Mouse (Mus musculus): ENCODE data around the gene Col23a1. TPM values are rescaled to one million over a fixed set of nuclear protein-coding genes. Genes with fewer than 3 reads are reported as not detected.
"Not testable (repeated sequence)": the region's sequence is repeated elsewhere in the genome, so short reads cannot be mapped to it uniquely, and the experiment has no call there.

Gene Col23a1
- polyA plus RNA-seq, 1 experiment from 2014 or later, result 9.1 TPM

GRCm38 (mm10) chr11:51351151-51351550 lies 61.4 kb downstream of the Col23a1 start:
- no peak overlapping the region for H3K9ac ChIP-seq (replicated peaks)
- no peak overlapping the region for H3K4me2 ChIP-seq
- no peak for ATAC-seq (ENCODE audit: low FRiP score)
- 77% methylated on average over 9 of the region's 9 CpGs for WGBS
- H3K4me3 ChIP-seq (replicated peaks), result no peak overlapping the region
- H3K27me3 ChIP-seq (replicated peaks), result no peaks in the 10 kb centered on the region
- no peak overlapping the region for H3K27ac ChIP-seq (replicated peaks)
- H3K4me1 ChIP-seq, result no peaks in the 10 kb centered on the region
- H3K36me3 ChIP-seq, result no peaks in the 10 kb centered on the region
- H3K9me3 ChIP-seq (replicated peaks), result no peaks in the 10 kb centered on the region

- WGBS, result 66% methylated on average over 5 of the region's 5 CpGs
- Histone ChIP-seq H3K9ac (replicated peaks) (no peak overlapping the region), H3K9me3 (replicated peaks) (no peaks in the 10 kb centered on the region), H3K36me3 (no peaks in the 10 kb centered on the region), H3K4me1 (no peaks in the 10 kb centered on the region), H3K4me2 (no peak overlapping the region), H3K4me3 (replicated peaks) (no peak overlapping the region), H3K27ac (replicated peaks) (no peak overlapping the region), H3K27me3 (replicated peaks) (no peaks in the 10 kb centered on the region)
- ATAC-seq (ENCODE audit: low FRiP score), result no peak
These were observed 62.1 kb downstream of the Col23a1 start for GRCm38 (mm10) chr11:51351841-51352240.

GRCm38 (mm10) chr11:51353746-51354145 lies 64.0 kb downstream of the Col23a1 start:
- Histone ChIP-seq H3K4me1 (no peaks in the 10 kb centered on the region), H3K9ac (replicated peaks) (no peak overlapping the region), H3K4me2 (no peak overlapping the region), H3K9me3 (replicated peaks) (no peaks in the 10 kb centered on the region), H3K27me3 (replicated peaks) (no peaks in the 10 kb centered on the region), H3K27ac (replicated peaks) (no peak overlapping the region), H3K4me3 (replicated peaks) (no peak overlapping the region), H3K36me3 (no peaks in the 10 kb centered on the region)
- WGBS, result 83% methylated on average over 5 of the region's 5 CpGs
- no peak for ATAC-seq (ENCODE audit: low FRiP score)

GRCm38 (mm10) chr11:51358981-51359380 lies 69.3 kb downstream of the Col23a1 start:
- not testable (repeated sequence) for H3K9me3 ChIP-seq (replicated peaks); H3K4me2 ChIP-seq; H3K4me1 ChIP-seq; H3K4me3 ChIP-seq (replicated peaks); H3K27ac ChIP-seq (replicated peaks); H3K36me3 ChIP-seq; ATAC-seq (ENCODE audit: low FRiP score); H3K9ac ChIP-seq (replicated peaks); H3K27me3 ChIP-seq (replicated peaks)
- WGBS, result 97% methylated on average over 9 of the region's 9 CpGs

GRCm38 (mm10) chr11:51364353-51364752 lies 74.6 kb downstream of the Col23a1 start:
- Histone ChIP-seq H3K4me3 (replicated peaks) (no peak overlapping the region), H3K27me3 (replicated peaks) (no peaks in the 10 kb centered on the region), H3K9me3 (replicated peaks) (no peaks in the 10 kb centered on the region), H3K9ac (replicated peaks) (no peak overlapping the region), H3K4me2 (no peak overlapping the region), H3K27ac (replicated peaks) (no peak overlapping the region), H3K4me1 (peaks cover 5% of the 10 kb centered on the region), H3K36me3 (no peaks in the 10 kb centered on the region)
- 96% methylated on average over 5 of the region's 5 CpGs for WGBS
- no peak for ATAC-seq (ENCODE audit: low FRiP score)

GRCm38 (mm10) chr11:51367334-51367733 lies 77.6 kb downstream of the Col23a1 start:
- ATAC-seq (ENCODE audit: low FRiP score), result no peak
- H3K9ac ChIP-seq (replicated peaks), result no peak overlapping the region
- no peak overlapping the region for H3K27ac ChIP-seq (replicated peaks)
- no peak overlapping the region for H3K4me2 ChIP-seq
- 88% methylated on average over 5 of the region's 5 CpGs for WGBS
- peaks cover 21% of the 10 kb centered on the region for H3K4me1 ChIP-seq
- no peaks in the 10 kb centered on the region for H3K36me3 ChIP-seq
- no peaks in the 10 kb centered on the region for H3K27me3 ChIP-seq (replicated peaks)
- H3K4me3 ChIP-seq (replicated peaks), result no peak overlapping the region
- no peaks in the 10 kb centered on the region for H3K9me3 ChIP-seq (replicated peaks)

- H3K4me3 ChIP-seq (replicated peaks), result no peak overlapping the region
- H3K27ac ChIP-seq (replicated peaks), result no peak overlapping the region
- no peak overlapping the region for H3K9ac ChIP-seq (replicated peaks)
- peaks cover 21% of the 10 kb centered on the region for H3K4me1 ChIP-seq
- WGBS, result 81% methylated on average over 4 of the region's 4 CpGs
- H3K9me3 ChIP-seq (replicated peaks), result no peaks in the 10 kb centered on the region
- no peak overlapping the region for H3K4me2 ChIP-seq
- 0 out of 2 replicates have a peak, but pooled peaks cover 5% of the 10 kb centered on the region for H3K27me3 ChIP-seq (replicated peaks)
- no peaks in the 10 kb centered on the region for H3K36me3 ChIP-seq
- ATAC-seq (ENCODE audit: low FRiP score), result no peak
These were observed 80.6 kb downstream of the Col23a1 start for GRCm38 (mm10) chr11:51370273-51370672.

- no peak for ATAC-seq (ENCODE audit: low FRiP score)
These were observed 81.6 kb downstream of the Col23a1 start for GRCm38 (mm10) chr11:51371321-51371720.

GRCm38 (mm10) chr11:51371926-51372325 lies 82.2 kb downstream of the Col23a1 start:
- no peak overlapping the region for H3K27ac ChIP-seq (replicated peaks)
- peaks cover 21% of the 10 kb centered on the region for H3K4me1 ChIP-seq
- no peak for ATAC-seq (ENCODE audit: low FRiP score)
- H3K4me3 ChIP-seq (replicated peaks), result no peak overlapping the region
- 0 out of 2 replicates have a peak, but pooled peaks cover 5% of the 10 kb centered on the region for H3K27me3 ChIP-seq (replicated peaks)
- no peaks in the 10 kb centered on the region for H3K9me3 ChIP-seq (replicated peaks)
- H3K36me3 ChIP-seq, result no peaks in the 10 kb centered on the region
- no peak overlapping the region for H3K4me2 ChIP-seq
- H3K9ac ChIP-seq (replicated peaks), result no peak overlapping the region
- WGBS, result 52% methylated on average over 1 of the region's 1 CpGs

More at GRCm38 (mm10) chr11:51371321-51371720, 81.6 kb downstream of the Col23a1 start:
- Histone ChIP-seq H3K4me3 (replicated peaks) (no peak overlapping the region), H3K36me3 (no peaks in the 10 kb centered on the region), H3K27me3 (replicated peaks) (0 out of 2 replicates have a peak, but pooled peaks cover 5% of the 10 kb centered on the region), H3K9ac (replicated peaks) (no peak overlapping the region), H3K4me1 (peaks cover 21% of the 10 kb centered on the region), H3K27ac (replicated peaks) (no peak overlapping the region), H3K9me3 (replicated peaks) (no peaks in the 10 kb centered on the region), H3K4me2 (no peak overlapping the region)
- 67% methylated on average over 4 of the region's 4 CpGs for WGBS

- no peak overlapping the region for H3K9ac ChIP-seq (replicated peaks)
- no peak overlapping the region for H3K4me3 ChIP-seq (replicated peaks)
- no peaks in the 10 kb centered on the region for H3K4me1 ChIP-seq
- no peak for ATAC-seq (ENCODE audit: low FRiP score)
- H3K9me3 ChIP-seq (replicated peaks), result no peaks in the 10 kb centered on the region
- 70% methylated on average over 5 of the region's 5 CpGs for WGBS
- H3K4me2 ChIP-seq, result no peak overlapping the region
- H3K36me3 ChIP-seq, result no peaks in the 10 kb centered on the region
- H3K27ac ChIP-seq (replicated peaks), result no peak overlapping the region
- 0 out of 2 replicates have a peak, but pooled peaks cover 5% of the 10 kb centered on the region for H3K27me3 ChIP-seq (replicated peaks)
These were observed 87.5 kb downstream of the Col23a1 start for GRCm38 (mm10) chr11:51377199-51377598.

- H3K9ac ChIP-seq (replicated peaks), result no peak overlapping the region
- H3K27me3 ChIP-seq (replicated peaks), result no peaks in the 10 kb centered on the region
- H3K27ac ChIP-seq (replicated peaks), result no peak overlapping the region
- no peak overlapping the region for H3K4me2 ChIP-seq
- 28% methylated on average over 8 of the region's 8 CpGs for WGBS
- peaks cover 24% of the 10 kb centered on the region for H3K4me1 ChIP-seq
- no peaks in the 10 kb centered on the region for H3K9me3 ChIP-seq (replicated peaks)
- ATAC-seq (ENCODE audit: low FRiP score), result no peak
- H3K4me3 ChIP-seq (replicated peaks), result no peak overlapping the region
- no peaks in the 10 kb centered on the region for H3K36me3 ChIP-seq
These were observed 99.2 kb downstream of the Col23a1 start for GRCm38 (mm10) chr11:51388892-51389340.

- no peaks in the 10 kb centered on the region for H3K36me3 ChIP-seq
- WGBS, result 46% methylated on average over 10 of the region's 10 CpGs
- H3K4me1 ChIP-seq, result peaks cover 24% of the 10 kb centered on the region
- ATAC-seq (ENCODE audit: low FRiP score), result no peak
- no peak overlapping the region for H3K9ac ChIP-seq (replicated peaks)
- no peak overlapping the region for H3K4me2 ChIP-seq
- no peak overlapping the region for H3K4me3 ChIP-seq (replicated peaks)
- no peaks in the 10 kb centered on the region for H3K9me3 ChIP-seq (replicated peaks)
- H3K27ac ChIP-seq (replicated peaks), result no peak overlapping the region
- H3K27me3 ChIP-seq (replicated peaks), result no peaks in the 10 kb centered on the region
These were observed 100.0 kb downstream of the Col23a1 start for GRCm38 (mm10) chr11:51389763-51390162.

GRCm38 (mm10) chr11:51390521-51390920 lies 100.8 kb downstream of the Col23a1 start:
- H3K36me3 ChIP-seq, result no peaks in the 10 kb centered on the region
- WGBS, result 41% methylated on average over 3 of the region's 3 CpGs
- no peak overlapping the region for H3K4me2 ChIP-seq
- no peak overlapping the region for H3K9ac ChIP-seq (replicated peaks)
- no peaks in the 10 kb centered on the region for H3K9me3 ChIP-seq (replicated peaks)
- no peak overlapping the region for H3K4me3 ChIP-seq (replicated peaks)
- peaks cover 24% of the 10 kb centered on the region for H3K4me1 ChIP-seq
- no peaks in the 10 kb centered on the region for H3K27me3 ChIP-seq (replicated peaks)
- ATAC-seq (ENCODE audit: low FRiP score), result no peak
- H3K27ac ChIP-seq (replicated peaks), result no peak overlapping the region
